Mouse (Mus musculus) heart, postnatal 0 days (tissue): ENCODE data around the gene Gm8180.
"Not testable (repeated sequence)": the region's sequence is repeated elsewhere in the genome, so short reads cannot be mapped to it uniquely, and the experiment has no call there.

Experiments
- CTCF ChIP-seq: IDR thresholded peaks from 2 replicates; pipeline ENCODE4 v1.5.1; 2016; ENCODE audit warnings: antibody characterized with exemption, control low read depth, low read depth
- EP300 ChIP-seq: IDR thresholded peaks from 2 replicates; pipeline ENCODE4 v1.6.1; 2016; ENCODE audit warnings: antibody characterized with exemption, low read depth

DNA sequence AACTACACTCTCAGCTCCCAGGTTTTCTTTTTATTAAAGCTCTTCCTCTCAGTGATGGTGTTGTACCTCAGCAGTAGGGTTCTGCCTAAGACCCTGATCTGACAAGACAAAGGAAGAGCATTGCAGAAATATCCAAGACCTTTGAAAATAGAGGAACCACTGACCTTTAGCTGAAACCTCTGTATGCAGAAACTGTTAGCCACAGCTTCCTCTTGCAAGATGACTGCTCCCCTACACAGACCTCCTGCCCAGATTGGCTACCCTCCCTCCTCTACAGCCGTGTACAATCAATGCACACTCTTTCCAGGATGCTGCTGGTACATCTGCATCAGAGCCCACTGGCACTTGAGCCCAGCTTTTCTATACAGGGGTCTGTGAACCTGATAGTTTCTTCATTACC is 45.8 kb upstream of the Gm8180 start:
- not testable (repeated sequence) for TF ChIP-seq CTCF, EP300
